Mouse (Mus musculus) lung, postnatal 14 days (tissue): ENCODE measurements around the gene Mecom.

Source experiments
- DNase-seq: peaks from one replicate; pipeline ENCODE4 v3.0.0; 2021

Mecom gene

DNA sequence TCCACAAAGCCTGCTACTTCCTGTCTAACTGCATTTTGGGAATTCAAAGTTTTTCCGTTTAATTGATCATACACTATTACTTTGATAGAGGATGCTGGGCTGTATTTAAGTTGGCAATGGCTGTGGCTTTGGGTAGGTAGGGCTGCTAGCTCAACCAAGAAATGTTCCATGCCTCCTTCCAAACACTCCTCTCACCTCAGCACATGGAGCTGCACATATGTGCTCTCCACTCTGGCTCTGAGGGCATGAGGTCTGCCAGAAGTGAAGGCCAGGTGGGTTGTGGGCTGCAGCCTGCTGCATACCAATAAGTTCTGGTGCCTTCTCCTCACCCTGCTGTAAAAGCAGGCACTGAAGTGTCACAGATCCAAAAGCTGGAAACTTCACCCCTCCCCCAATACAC is 464.0 kb downstream of the Mecom start:
- DNase-seq = no peak

DNA sequence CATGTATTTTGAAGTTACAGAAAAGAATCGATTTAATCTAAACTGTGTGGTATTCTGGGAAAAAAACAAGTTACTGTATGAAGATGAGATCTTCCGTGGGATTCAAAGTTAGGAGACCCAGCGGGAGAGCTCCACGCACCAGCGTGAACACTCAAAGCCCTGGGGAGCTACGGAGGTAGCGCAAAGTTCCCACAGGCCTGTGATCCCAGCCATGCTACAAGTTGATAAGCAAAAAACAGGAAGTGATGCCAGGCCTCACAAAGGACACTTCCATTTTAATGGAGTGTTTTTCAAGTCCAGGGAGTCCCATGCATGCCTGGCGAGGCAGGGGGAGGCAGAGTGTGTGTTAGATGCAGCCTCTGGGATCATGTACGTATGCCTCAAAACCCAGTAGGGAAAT is 464.5 kb downstream of the Mecom start:
- no peak for DNase-seq

DNA sequence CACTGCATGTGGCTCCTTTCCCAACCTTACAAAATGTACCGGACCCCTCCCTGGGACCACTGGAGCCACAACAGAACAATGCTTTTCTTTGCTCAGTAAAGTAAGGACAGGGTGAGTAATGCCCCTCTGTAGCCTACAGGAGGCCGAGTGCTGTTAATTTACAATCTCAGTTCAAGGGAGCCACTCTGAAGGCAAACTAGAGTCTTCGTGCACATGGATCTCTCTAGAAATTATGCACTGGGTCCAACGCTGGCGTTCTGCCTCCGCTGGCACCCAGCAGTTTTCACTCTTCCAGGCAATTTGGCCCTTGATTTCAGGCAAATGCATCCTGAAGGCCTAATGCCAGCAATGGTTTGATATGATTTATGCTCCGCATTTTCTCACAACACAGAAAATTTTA is 467.0 kb downstream of the Mecom start:
- no peak for DNase-seq

DNA sequence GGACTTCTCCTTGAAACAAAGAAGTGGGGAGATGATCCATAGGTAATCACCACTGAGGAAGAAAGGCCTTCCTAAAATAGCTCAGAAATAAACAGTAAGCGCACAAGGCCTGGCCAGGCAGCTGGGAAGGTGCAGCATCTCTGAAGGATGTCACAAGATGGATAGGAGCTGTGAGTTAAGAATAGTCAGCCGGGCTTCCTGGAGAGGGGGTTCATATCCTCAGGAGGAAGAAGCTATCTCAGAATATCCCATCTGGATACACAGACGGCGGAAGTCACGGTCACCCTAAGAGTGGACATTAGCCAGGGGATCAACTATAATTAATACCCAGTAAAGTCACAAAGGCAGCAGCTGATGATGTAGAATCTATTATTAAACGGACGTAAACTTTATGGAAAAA is 471.3 kb downstream of the Mecom start:
- DNase-seq = no peak

DNA sequence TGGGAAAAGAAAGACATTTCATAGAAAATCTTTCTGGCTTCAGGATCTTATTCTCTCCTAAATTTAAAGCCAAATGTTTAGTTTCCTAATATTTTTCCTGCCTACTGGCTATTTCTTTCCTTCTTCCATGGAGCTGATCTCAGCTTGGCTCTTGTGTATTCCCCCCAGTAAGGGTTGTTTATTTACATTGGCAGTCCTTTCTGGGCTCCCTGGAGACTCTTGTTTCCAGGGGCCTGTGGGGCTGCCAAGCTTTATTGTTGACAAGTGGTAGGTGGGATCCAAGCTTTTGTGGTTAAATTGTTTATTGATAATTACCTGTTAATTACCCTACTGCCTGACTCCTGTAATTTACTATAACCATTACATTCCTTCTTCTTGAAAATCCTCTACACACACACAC is 476.5 kb downstream of the Mecom start:
- DNase-seq = no peak

DNA sequence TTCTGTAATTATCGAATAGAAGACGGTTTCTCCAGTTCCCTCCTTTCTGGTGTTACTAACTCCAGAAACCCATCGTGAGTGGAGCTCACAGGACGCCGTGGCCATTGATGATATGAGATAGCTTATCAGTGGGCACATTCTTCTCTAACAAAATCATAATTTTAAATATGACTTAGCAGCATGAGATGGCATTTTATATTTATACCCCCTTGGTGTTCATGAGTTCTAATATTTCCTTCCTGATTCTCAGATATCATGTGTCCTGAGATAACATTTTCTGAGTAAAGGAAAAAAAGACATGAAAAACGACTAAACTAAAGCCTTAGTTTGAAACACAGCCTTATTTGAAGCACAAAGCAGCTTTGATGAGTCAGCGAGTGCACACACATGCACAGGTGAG is 481.3 kb downstream of the Mecom start:
- DNase-seq = no peak

DNA sequence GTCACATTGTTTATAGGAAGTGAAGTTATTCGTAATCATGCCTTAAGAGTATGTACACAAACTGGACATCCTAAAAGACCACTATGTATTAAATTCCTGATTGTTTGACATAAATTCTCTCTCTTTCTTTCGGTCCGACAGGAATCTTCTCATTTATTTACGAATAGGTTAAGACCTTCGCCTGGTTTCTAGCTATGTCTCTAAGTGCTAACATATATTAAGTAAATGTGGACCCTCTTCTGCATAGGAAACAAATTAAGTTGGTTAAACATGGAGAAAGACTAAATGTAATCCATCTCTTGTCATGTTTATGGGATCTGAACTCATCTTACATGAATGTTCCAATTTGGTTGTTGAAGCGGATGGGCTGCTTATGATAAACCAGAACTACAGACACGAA is 487.8 kb downstream of the Mecom start:
- no peak for DNase-seq

DNA sequence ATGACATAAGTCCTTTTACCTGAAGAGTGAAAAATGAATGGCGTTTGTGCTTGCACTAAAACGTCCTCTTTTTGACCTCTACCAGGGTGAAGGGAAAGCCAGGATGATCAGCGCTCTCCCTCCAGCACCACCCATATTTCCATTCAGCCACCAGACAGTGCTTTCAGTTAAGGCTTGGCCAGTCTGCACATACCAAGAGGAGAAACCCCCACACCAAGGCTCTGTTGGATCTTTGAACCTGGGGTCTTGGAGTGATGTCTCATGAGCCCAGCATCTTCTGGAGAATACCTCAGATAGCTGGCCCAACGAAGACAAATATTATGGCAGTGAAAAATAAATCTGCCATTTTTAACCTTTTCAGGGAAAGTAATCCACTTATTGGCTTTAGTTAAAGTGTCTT is 488.2 kb downstream of the Mecom start:
- DNase-seq = no peak

DNA sequence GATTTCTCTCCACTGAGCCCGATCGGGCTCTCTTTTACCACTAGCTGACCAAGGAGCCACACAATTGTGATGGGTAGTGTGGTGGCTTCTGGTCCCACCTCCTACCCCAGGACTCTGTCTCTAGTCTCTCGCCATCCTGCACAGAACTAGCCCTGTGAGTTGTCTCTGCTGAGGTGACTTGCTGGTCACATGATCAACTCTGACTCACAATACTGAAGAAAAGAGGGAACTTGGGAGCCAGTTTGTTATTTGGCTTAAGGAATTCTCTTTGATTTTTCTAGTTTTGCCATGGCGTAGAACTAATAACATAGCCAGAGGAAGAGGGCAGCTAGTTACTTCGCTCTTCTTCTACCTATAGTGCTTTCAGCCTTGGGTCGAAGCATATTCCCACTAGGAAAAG is 496.5 kb downstream of the Mecom start:
- DNase-seq = no peak

DNA sequence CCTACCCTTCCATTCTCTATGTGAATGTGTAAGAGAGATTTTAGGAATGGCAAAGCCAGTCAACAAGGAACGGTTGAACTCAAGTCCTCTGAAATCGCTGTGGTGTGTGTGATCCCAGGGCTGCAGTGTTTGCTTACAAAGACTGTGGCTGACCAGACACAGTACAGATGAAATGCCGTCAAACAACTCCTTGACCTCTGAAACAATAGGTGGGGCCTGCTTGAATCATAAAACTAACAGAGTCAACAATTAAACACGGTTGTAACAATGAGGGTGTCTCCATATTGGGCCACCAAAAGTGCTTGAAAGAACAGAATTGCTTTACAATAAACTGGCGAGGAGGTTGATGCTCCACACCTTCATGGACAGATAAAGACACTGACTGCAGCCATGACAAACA is 497.0 kb downstream of the Mecom start:
- DNase-seq = no peak

DNA sequence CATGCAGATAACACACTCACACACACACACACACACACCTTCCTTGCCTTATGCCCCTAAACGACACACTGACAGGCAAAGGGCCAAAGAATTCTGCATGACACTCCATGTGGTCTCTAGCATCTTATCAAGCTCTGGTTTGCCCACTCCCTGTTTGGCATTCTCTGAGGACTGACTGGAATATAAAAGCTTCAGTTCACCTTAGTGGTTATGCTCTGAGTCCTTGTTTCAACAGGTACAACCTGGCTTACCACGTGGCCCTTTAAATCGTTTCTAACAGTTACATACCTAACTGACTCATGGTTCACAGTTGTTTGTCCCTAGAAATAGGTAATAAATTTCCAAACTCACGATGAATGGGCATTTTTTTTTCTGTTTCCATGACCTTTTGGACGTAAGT is 499.0 kb downstream of the Mecom start:
- no peak for DNase-seq

DNA sequence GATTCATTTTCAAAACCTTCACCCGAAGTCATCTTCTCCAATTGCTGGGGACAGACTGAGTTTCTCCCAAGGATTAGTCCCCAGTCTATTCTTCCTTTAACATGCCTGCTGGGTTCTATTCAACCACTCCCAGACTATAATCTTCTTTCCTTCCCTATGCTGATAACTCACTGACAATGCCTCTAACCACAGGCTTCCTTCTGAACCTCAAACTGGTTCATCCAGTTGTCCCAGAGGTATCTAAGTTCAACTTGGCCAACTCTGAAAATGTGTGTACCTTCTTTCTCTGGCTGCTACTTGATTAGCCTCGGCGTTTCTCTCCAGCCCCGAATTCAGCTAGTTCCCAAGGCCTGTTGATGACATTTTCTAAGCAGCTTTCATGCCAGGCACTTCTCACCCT is 499.7 kb downstream of the Mecom start:
- no peak for DNase-seq

DNA sequence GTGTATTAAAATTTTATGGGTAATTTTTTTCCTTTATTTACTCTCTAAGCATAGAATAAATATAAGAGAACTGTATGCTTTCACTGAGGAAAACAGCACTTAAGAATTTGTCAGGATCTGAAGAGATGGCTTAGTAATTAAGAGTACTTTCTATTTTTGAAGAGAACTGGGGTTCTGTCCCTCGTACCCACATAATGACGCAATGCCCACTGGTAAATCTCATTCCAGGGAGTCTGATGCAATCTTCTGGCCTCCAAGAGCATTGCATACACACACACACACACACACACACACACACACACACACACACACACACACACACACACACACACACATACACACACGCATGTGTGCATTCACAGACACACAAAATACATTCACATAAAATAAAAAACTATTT is 504.3 kb downstream of the Mecom start:
- DNase-seq = no peak

DNA sequence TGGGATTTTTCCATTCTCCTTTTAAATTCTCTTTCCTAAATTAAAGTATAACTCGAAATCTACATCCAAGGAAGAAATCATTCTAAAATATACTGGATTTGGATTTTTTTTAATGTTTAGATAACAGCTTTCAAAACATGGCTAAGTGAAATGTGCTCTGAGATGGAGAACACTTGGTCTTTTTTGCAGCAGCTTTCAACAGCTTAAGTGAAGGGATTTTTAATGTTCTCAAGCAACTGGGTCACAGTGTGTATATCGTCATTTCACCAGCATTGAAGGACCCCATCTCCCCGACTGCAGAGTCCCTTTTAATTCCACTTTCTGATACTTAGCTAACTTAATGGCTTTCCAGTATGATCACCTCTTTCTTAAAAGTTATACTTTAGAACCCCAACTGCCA is 509.3 kb downstream of the Mecom start:
- no peak for DNase-seq

DNA sequence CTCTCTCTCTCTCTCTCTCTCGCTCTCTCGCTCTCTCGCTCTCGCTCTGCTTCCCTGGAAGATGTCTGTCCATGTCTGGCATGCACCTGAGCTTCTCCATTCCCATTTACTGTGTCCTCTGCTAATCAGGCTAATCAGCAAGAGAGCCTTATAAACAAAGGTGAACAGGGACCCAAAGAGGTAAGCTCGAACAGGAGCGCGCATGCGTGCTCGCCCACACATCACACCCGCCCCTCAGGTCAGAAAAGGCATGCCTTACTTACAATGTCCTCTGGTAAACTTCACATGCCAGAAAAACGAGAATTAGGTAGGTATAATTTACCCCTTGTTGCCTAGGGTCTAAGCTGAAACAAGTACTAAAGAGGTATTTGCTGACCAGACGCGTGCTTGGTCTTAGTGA is 527.8 kb downstream of the Mecom start:
- DNase-seq = no peak

DNA sequence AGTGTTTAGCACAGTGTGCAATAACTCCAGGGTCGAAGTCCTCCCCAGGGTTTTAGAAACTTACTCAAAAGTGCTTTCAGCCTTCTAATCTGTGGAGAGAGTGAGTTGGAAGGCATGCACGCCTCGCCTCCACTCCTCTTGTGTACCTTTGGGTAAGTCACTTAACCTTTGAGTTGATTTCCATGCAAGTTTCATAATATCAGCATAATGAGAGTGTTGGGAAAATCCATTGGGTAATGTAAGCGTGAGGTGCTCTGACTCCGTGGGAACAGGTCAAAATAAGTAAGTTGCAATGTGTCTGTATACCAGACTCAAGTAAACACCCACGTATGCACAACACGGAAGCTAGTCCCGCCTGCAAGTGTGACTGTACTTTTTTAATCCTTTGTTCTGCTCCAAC is 528.4 kb downstream of the Mecom start:
- no peak for DNase-seq

DNA sequence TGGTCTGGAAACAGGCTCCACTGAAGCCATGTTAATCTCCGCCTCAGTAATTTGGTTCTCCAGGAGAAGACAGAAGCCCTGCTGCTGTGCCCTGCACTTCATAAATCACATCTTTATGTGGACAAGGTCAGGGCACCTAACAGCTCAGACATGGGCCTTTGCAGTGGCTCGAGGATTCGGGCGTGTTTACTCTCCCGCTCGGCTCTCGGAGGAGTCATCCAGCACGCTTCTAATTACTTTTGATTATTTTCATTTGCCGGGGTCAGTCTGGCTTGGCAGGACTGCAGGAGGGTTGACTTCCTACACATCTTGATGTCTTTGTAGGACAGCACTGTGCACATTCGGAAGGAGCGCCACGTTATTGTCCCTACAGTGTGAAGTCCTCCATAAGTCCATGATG is 529.6 kb downstream of the Mecom start:
- no peak for DNase-seq

DNA sequence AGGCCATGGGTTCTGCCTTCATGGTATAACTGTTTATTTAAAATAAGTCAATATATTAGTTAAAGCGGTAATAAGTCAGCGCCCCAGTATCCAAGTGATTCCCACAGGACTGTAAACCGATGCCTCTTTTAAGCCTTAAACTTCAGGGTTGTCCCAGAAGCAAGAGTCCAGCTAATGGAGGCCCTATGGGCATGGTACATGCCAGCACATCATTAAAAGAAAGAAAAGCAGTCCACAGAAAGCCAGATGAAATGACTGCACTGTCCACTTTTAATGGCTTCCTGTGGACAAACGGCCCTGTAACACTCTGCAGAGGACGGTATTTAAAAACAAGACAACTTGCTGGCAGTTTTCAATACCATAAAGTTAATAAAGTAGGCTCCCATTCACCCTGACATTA is 531.0 kb downstream of the Mecom start:
- no peak for DNase-seq

DNA sequence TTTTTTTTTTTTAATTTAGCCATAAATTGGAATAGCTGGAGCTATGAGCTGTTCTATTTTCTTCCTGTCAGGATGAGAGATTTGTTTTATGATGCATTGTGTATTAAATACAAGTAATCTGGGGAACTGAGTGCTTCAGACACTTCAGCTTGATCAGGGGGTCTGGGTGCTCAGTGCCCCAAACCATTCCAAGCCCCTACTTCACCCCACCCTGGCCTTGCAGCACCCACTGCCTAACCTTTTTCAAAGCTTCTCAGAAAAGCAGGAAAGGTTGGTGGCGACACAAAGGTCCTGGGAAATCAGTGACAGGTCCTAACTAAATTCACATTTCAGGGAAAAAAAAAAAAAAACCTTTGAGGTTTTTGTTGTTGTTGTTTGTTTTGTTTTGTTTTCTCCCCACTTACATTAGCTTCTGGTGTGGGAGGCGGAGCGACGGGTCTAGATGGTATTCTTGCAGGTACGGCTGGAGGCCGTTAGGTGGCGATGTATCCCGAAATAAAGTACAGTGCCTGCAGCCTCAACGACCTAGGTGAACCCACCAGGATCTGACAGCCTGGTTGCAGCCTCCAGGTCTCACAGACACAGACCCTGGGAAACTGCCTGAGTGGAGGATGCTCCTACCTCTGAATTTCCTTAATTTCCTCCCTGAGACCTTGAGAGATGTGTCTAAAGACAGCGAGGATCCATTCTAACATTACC is 532.7 kb downstream of the Mecom start:
- DNase-seq = peak; percentile 81

DNA sequence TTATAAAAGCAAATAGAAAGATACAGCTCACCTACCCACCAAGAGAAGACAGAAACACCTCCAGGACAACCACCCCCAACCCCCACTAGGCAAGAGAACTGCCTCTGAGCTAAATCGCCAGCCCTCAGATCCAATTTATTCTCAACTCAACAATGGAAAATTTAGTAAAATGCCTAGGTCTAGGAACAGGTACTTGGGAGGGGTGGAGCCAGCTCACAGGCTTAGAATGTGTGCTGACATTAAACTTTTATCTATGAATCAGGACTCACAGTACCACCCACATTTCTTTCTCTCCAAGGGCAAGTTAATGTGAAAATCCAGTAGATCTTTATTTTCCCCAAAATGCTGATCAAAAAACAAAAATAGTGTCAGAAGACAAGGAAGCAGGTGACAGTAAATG is 533.5 kb downstream of the Mecom start:
- no peak for DNase-seq

DNA sequence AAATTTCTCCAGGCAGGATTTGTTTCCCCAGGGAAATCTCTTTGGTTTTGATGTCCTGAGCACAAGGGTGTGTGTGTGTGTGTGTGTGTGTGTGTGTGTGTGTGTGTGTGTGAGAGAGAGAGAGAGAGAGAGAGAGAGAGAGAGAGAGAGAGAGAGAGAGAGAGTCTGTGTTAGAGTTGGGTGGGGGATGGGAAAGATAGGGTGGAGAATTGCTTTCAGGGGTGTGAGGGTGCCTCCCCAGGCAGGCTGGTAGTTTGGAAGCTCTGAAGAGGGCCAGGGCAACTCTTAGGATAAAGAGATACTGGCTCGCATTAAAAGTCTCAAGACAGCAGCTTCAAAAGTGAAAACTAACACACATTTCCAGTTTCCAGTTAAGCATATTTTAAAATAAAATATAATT is 534.4 kb downstream of the Mecom start:
- no peak for DNase-seq

DNA sequence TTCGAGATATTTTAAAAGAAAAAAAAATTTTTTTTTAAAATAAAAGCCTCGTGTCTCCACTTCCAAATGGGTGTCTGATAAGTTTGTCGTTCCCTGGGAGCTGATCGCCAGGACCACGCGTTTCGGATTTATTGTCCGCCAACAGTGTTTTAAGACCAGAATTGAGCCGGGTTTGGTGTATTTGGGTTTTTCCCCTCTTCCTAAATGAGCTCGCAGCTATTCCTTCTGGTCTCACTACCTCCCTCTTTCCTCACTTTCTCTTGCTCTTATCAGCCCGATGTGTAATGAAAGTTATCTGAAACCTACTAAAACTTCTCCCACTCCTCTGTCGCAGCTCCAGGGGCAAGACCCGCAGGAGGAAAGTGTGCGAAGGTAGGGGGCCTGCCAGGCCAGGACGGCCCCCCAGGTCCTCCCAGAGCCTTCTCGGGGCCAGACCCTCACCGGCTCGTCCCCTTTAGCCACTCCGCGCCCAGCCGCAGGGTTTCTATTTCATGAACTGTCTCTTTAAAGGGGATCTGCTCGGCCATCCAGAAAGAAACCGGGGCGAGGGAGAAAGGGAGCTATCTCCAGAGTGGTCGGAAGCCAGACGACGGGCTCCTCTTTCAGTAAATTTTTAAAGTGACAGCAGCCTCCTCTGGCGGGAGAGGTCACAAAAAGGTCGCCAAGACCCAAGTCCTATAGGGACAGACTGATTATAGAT is 535.0 kb downstream of the Mecom start:
- DNase-seq = peak; percentile 68

DNA sequence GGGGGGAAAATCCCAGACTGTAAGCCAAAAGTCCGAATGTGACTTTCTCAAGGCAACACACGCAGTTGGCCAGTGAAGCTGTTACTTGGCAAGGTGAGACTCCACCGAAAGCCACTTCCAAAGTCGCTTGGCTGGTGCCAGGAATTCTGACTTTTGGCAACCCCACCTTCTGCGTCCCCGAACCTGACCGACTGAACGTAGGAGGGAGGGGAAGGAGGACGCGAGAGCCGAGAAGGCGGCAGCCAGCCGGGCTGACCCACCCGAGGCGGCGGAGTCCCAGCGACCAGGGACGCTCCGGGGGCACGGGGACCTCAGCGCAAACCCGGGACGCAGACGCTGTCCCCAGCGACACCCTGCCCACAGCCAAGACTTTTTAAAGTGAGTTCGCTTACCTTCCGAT is 535.7 kb downstream of the Mecom start:
- peak; percentile 54 for DNase-seq

DNA sequence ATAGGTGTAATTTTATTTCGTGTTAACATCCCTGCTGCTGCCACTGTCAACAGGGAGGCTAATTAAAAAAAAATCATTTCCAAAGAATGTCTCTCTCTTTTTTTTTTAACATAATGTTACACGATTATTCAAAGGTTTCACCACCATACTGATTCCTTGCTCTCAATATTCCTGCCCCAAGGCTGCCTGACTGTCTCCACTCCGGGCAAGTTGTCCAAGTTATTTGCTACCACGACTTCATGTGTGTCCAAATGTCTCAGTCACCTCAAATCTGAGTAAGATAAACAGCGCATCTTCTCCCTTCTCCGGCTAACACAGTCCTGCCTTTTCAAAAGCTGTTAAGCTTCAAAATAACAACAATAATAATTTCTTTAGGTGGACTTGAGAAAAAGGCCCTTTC is 536.1 kb downstream of the Mecom start:
- DNase-seq = no peak

DNA sequence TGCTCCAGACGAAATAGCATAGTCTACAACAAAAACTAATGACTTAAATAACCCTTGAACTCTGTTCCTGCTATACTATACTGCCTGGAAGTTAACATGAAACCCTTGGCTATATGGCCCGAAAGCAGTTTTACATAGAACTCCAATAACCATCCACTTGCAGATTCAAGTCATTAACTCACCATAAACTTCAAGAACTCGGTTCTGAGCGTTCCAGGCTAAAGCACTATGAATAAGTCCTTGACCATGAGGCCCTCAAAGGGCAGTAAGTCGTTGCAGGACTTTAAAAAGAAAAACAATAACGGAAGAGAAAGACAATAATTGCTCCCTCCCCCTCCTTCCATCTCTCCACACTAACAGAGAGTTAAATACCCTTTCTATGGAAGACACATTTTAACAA is 536.9 kb downstream of the Mecom start:
- no peak for DNase-seq
